Comparison of ENCODE assay signal across 9 mouse cellular contexts in the genomic region with DNA sequence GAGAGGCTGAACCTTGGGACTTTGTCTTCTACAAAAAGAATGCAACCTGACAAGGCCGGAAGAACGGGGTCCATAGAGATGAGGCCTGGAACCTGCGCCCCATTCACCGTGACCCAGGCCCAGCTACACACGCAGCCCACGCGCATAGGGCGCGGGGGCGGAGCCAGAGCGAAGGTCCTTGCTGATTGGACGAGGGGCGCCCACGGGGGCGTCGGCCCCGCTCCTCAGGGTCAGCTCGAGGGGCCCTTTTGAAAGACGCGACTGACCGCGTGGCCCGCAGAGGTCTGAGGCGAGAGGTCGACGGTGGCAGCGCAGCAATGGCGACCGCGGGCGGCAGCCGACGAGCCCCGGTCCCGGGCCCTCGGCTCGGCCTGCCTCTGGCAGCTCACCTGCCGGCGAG. TPM values are rescaled to one million over a fixed set of nuclear protein-coding genes. Genes with fewer than 3 reads are reported as not detected.
DNase-seq lines count a peak whose midpoint lies in the region; ATAC-seq and TF ChIP-seq lines count a peak whose summit lies in the region.
"Had no signal": no experiment of that assay in that cellular context is flagged by ENCODE, and none has a peak within 500 bp of the region (broad histone marks: within the 10 kb centered on the region; RNA-seq: fewer than 3 reads in every experiment).

Adad1 (plus strand) TSS at position 122 of the 400 bp plus-strand sequence.

- intact Hi-C loops in heart, postnatal 36 days (cut with DNase I) = no loop called here

- DNase-seq in heart, embryonic 10.5 days (ENCODE audit: low spot score) = no peak
- DNase-seq in heart, postnatal 36 days = no peak
- DNase-seq in embryo, embryonic 9.5 days (ENCODE audit: extremely low spot score) = peak; percentile 8
- no peak for DNase-seq in midbrain, embryonic 14.5 days
- DNase-seq in right cerebral cortex, postnatal 25 days = no peak
- no peak for DNase-seq in cerebellum, adult 2 months
- DNase-seq: heart, adult 18-20 months had no signal

- peaks cover 5% of the 10 kb centered on the region for H3K4me1 ChIP-seq in heart, embryonic 10.5 days
- no peaks in the 10 kb centered on the region for H3K4me1 ChIP-seq in intestine, embryonic 15.5 days (replicated peaks)
- H3K4me1 ChIP-seq in midbrain, embryonic 14.5 days (ENCODE audit: control insufficient read depth, insufficient read depth, low read length) = no peaks in the 10 kb centered on the region
- H3K4me1 ChIP-seq in cerebellum, adult 2 months (ENCODE audit: control insufficient read depth, insufficient read depth, low read length) = no peaks in the 10 kb centered on the region

- no peak; the same call in 1 of the 2 replicates for ATAC-seq in intestine, embryonic 15.5 days
- ATAC-seq in midbrain, embryonic 14.5 days (ENCODE audit: low FRiP score, low TSS enrichment) = peak; percentile 17; the same call in 1 of the 2 replicates
- ATAC-seq in erythroid progenitor cell, adult 5-6 weeks (replicated peaks; ENCODE audit: low FRiP score, poor library complexity, severe bottlenecking) = no peak

- no peaks in the 10 kb centered on the region; the same call in 1 of the 2 replicates for H3K9me3 ChIP-seq in heart, embryonic 10.5 days
- no peaks in the 10 kb centered on the region for H3K9me3 ChIP-seq in intestine, embryonic 15.5 days
- H3K9me3 ChIP-seq in midbrain, embryonic 14.5 days (ENCODE audit: control insufficient read depth, low read length) = peaks cover 9% of the 10 kb centered on the region

- no peaks in the 10 kb centered on the region for H3K36me3 ChIP-seq in heart, embryonic 10.5 days
- H3K36me3 ChIP-seq in intestine, embryonic 15.5 days = no peaks in the 10 kb centered on the region
- H3K36me3 ChIP-seq in midbrain, embryonic 14.5 days (ENCODE audit: control insufficient read depth, insufficient read depth, low read length) = no peaks in the 10 kb centered on the region

- 43% methylated on average over 39 of the region's 39 CpGs for WGBS in heart, embryonic 10.5 days
- 47% methylated on average over 39 of the region's 39 CpGs for WGBS in intestine, embryonic 15.5 days
- 61% methylated on average over 39 of the region's 39 CpGs for WGBS in midbrain, embryonic 14.5 days
- 70% methylated on average over 39 of the region's 39 CpGs for WGBS in cerebellum, adult 2 months

- peak within 1 kb of the TSS; percentile 64 for H3K27ac ChIP-seq in heart, embryonic 10.5 days
- no peak within 1 kb of the TSS for H3K27ac ChIP-seq in intestine, embryonic 15.5 days
- H3K27ac ChIP-seq in midbrain, embryonic 14.5 days (replicated peaks; ENCODE audit: low read depth, low read length) = no peak within 1 kb of the TSS
- H3K27ac ChIP-seq in cerebellum, adult 2 months (ENCODE audit: insufficient read depth, low read length) = no peak within 1 kb of the TSS

- H3K27me3 ChIP-seq in heart, embryonic 10.5 days (ENCODE audit: insufficient read depth, poor library complexity, severe bottlenecking) = no peaks in the 10 kb centered on the region
- H3K27me3 ChIP-seq in intestine, embryonic 15.5 days (replicated peaks) = no peaks in the 10 kb centered on the region
- no peaks in the 10 kb centered on the region for H3K27me3 ChIP-seq in midbrain, embryonic 14.5 days (ENCODE audit: control insufficient read depth, insufficient read depth, low read length)
- no peaks in the 10 kb centered on the region for H3K27me3 ChIP-seq in cerebellum, adult 2 months (ENCODE audit: control insufficient read depth, insufficient read depth, low read length)

- TF ChIP-seq POLR2A in cerebellum, adult 2 months (IDR thresholded peaks at IDR 0.05; ENCODE audit: borderline replicate concordance, insufficient read depth, low read length) = no peak

- H3K4me2 ChIP-seq in intestine, embryonic 15.5 days (replicated peaks) = peak within 1 kb of the TSS; percentile 58
- peak within 1 kb of the TSS; percentile 21; the same call in 1 of the 2 replicates for H3K4me2 ChIP-seq in midbrain, embryonic 14.5 days (ENCODE audit: low read length)

- peak within 1 kb of the TSS; percentile 53 for H3K4me3 ChIP-seq in heart, embryonic 10.5 days
- peak within 1 kb of the TSS; percentile 29 for H3K4me3 ChIP-seq in intestine, embryonic 15.5 days (replicated peaks)
- H3K4me3 ChIP-seq in midbrain, embryonic 14.5 days (replicated peaks; ENCODE audit: low read depth, low read length) = no peak within 1 kb of the TSS
- no peak within 1 kb of the TSS for H3K4me3 ChIP-seq in cerebellum, adult 2 months (replicated peaks; ENCODE audit: insufficient read depth, low read depth, low read length)

- TF ChIP-seq CTCF in cerebellum, adult 2 months (IDR thresholded peaks at IDR 0.05; ENCODE audit: borderline replicate concordance, insufficient read depth, low read depth, low read length) = no peak

- H3K9ac ChIP-seq in intestine, embryonic 15.5 days = no peak within 1 kb of the TSS
- no peak within 1 kb of the TSS for H3K9ac ChIP-seq in midbrain, embryonic 14.5 days (replicated peaks; ENCODE audit: low read length)

RNA-seq across cellular contexts. Expression of gene Adad1, which starts in this region (rescaled TPM):
- polyA plus RNA-seq in heart, embryonic 10.5 days (2016; fragmentation: Nextera tagmentation; extraction: Ambion mirVana) = 0.44 and 0.64 TPM in 2 replicates
- not detected for total RNA-seq in heart, postnatal 36 days (2021)
- 0.14 and 0.44 TPM in 2 replicates for polyA plus RNA-seq in intestine, embryonic 15.5 days (2015; fragmentation: Nextera tagmentation; extraction: Ambion mirVana)
- polyA plus RNA-seq in midbrain, embryonic 14.5 days (2014; fragmentation: Nextera tagmentation; extraction: Ambion mirVana) = 0.49 TPM in 1 of 2 replicates, not detected in the other
- polyA plus RNA-seq in cerebellum, adult 2 months (2012; rRNA removed) = not detected in 2 replicates
- not detected in 2 replicates for total RNA-seq in erythroid progenitor cell, adult 5-6 weeks (2015; ENCODE audit: low replicate concordance)
- total RNA-seq in erythroid progenitor cell, adult 5-6 weeks (2017; ENCODE audit: low replicate concordance) = not detected in 2 replicates
- total RNA-seq: heart, adult 18-20 months had no signal

Comparison
In these comparisons a context has a peak if more than half of its experiments do, and no peak if none do; other contexts are left out.
1. Peak in ATAC-seq and H3K4me2 ChIP-seq in midbrain, embryonic 14.5 days; RNA of the gene not detected or under 1 TPM.
2. H3K4me3 ChIP-seq: peak in heart, embryonic 10.5 days (single experiment) and intestine, embryonic 15.5 days (single experiment); none in midbrain, embryonic 14.5 days (single experiment) and cerebellum, adult 2 months (single experiment).